Mouse (Mus musculus) liver, adult 2 months (tissue): ENCODE data around the gene Rnls. TPM values are rescaled to one million over a fixed set of nuclear protein-coding genes. Genes with fewer than 3 reads are reported as not detected.

Experiments used
- DNase-seq: peaks from one replicate; pipeline ENCODE4 v3.0.0-alpha.2; 2011; ENCODE audit warnings: low read depth, low spot score; ENCODE audit errors: extremely low read depth
- H3K27ac ChIP-seq: fragments of 200-500 bp; replicated peaks from 2 replicates; pipeline ENCODE4 v1.5.1; 2012; ENCODE audit warnings: low read depth, mild to moderate bottlenecking, control low read depth, inconsistent platforms, low read length; ENCODE audit not compliant: insufficient read depth
- H3K27me3 ChIP-seq: fragments of 200-500 bp; 2 replicates; pipeline ENCODE4 v1.6.1; 2012; ENCODE audit warnings: mild to moderate bottlenecking, moderate library complexity, low read length, inconsistent platforms; ENCODE audit not compliant: control insufficient read depth, insufficient read depth
- H3K36me3 ChIP-seq: fragments of 200-500 bp; 2 replicates; pipeline ENCODE4 v1.6.1; 2012; ENCODE audit warnings: low read length, inconsistent platforms; ENCODE audit not compliant: control insufficient read depth, insufficient read depth
- H3K4me1 ChIP-seq: fragments of 200-500 bp; 2 replicates; pipeline ENCODE4 v1.6.1; 2011; ENCODE audit warnings: low read length; ENCODE audit not compliant: control insufficient read depth, insufficient read depth
- H3K4me3 ChIP-seq: fragments of 200-500 bp; 2 replicates; pipeline ENCODE4 v1.5.1; 2011; ENCODE audit warnings: low read depth, mild to moderate bottlenecking, control low read depth, low read length, moderate library complexity; ENCODE audit not compliant: insufficient read depth
- H3K79me2 ChIP-seq: fragments of 200-500 bp; 2 replicates; pipeline ENCODE4 v1.6.1; 2012; ENCODE audit warnings: inconsistent platforms, mild to moderate bottlenecking, low read length, moderate library complexity; ENCODE audit not compliant: control insufficient read depth, insufficient read depth
- H3K9ac ChIP-seq: fragments of 200-500 bp; 2 replicates; pipeline ENCODE4 v1.6.1; 2012; ENCODE audit warnings: low read depth, mild to moderate bottlenecking, control low read depth, inconsistent platforms, low read length
- CTCF ChIP-seq: fragments of 200-500 bp; IDR thresholded peaks from 2 replicates; pipeline ENCODE4 v1.5.1; 2011; ENCODE audit warnings: low read depth, low read length, control low read depth
- POLR2A ChIP-seq: fragments of 200-500 bp; IDR thresholded peaks from 2 replicates; pipeline ENCODE4 v1.6.1; 2011; ENCODE audit warnings: low read length, control low read depth; ENCODE audit not compliant: insufficient read depth; ENCODE audit errors: extremely low read depth
- WGBS: fragments of 180-500 bp; shearing (Covaris S2); methylation state at CpG from one replicate; pipeline ENCODE4 v1.1.7; 2018; 5-methylcytosine and 5-hydroxymethylcytosine counted together
- polyA plus RNA-seq: library from polyadenylated mRNA; depleted of rRNA; stranded (reverse); fragments of >200 nt; gene quantifications from 2 replicates; pipeline ENCODE4 v1.2.3, GENCODE M21; 2012; rRNA removed
- total RNA-seq: library from RNA; depleted of rRNA; stranded (reverse); fragments of >200 nt; gene quantifications from 2 replicates; pipeline ENCODE4 v1.2.3, GENCODE M21; 2014; rRNA removed

Rnls gene
- total and polyA plus RNA-seq, 2 experiments, result 0.50 to 0.92 TPM

- H3K4me1 ChIP-seq, result peaks cover 1% of the 10 kb centered on the region; the same call in 1 of the 2 replicates
- 69% methylated on average over 2 of the region's 2 CpGs for WGBS
- no peak overlapping the region for H3K27ac ChIP-seq
- no peaks in the 10 kb centered on the region for H3K27me3 ChIP-seq
- H3K4me3 ChIP-seq, result no peak overlapping the region
- no peak overlapping the region for H3K9ac ChIP-seq
- H3K79me2 ChIP-seq, result no peaks in the 10 kb centered on the region
- H3K36me3 ChIP-seq, result no peaks in the 10 kb centered on the region
- no peak for TF ChIP-seq CTCF
- no peak for TF ChIP-seq POLR2A
- no peak for DNase-seq
Observed at GRCm38 (mm10) chr19:33088868-33089267, 303.2 kb downstream of the Rnls start.

GRCm38 (mm10) chr19:33087961-33088360 lies 304.1 kb downstream of the Rnls start:
- no peak for DNase-seq
- H3K4me3 ChIP-seq, result no peak overlapping the region
- no peak overlapping the region for H3K9ac ChIP-seq
- WGBS, result 92% methylated on average over 4 of the region's 4 CpGs
- H3K27me3 ChIP-seq, result no peaks in the 10 kb centered on the region
- H3K4me1 ChIP-seq, result peaks cover 1% of the 10 kb centered on the region; the same call in 1 of the 2 replicates
- TF ChIP-seq POLR2A (no peak), CTCF (no peak)
- H3K27ac ChIP-seq, result no peak overlapping the region
- H3K36me3 ChIP-seq, result no peaks in the 10 kb centered on the region
- H3K79me2 ChIP-seq, result no peaks in the 10 kb centered on the region

Other genes starting within 250 kb of the Rnls start
- gene Lipo4, start 125.5 kb upstream of the Rnls start, total RNA-seq, result not detected in 2 replicates
- gene Lipo4, start 125.5 kb upstream of the Rnls start, polyA plus RNA-seq, result not detected in 2 replicates
- gene Gm8978, start 233.0 kb upstream of the Rnls start, total RNA-seq, result not detected in 2 replicates
- not detected in 2 replicates for gene Gm8978, start 233.0 kb upstream of the Rnls start, polyA plus RNA-seq